Mouse (Mus musculus) ES-Bruce4 (cell line): Measurements from ENCODE around the gene Cnot6.

Experiments used
- CTCF ChIP-seq: IDR thresholded peaks from one replicate; pipeline ENCODE4 v1.8.1; 2011; ENCODE audit warnings: low read depth, low read length
- EP300 ChIP-seq: IDR thresholded peaks from 2 replicates; pipeline ENCODE4 v1.6.1; 2011; ENCODE audit warnings: low read depth, low read length; ENCODE audit not compliant: insufficient read depth
- POLR2A ChIP-seq: IDR thresholded peaks from one replicate; pipeline ENCODE4 v1.8.1; 2011; ENCODE audit warnings: low read length; ENCODE audit not compliant: insufficient read depth

DNA sequence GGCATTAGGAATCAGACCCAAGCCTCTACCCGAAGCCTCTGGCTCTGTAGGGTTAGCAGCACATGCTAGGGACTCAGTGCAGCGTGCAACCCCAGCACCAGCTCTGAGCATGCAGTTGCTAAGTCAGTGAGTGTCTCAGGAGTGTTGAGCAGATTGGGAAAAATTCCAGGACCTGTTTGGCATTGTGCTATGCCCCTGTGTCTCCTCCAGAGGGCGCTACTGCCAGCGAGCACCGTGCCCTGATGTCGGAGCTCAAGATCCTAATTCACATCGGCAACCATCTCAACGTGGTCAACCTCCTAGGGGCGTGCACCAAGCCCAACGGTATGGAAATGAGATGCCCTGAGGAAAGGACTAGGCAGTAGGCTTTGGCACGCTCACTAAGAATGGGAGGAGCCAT, 76.1 kb downstream of the Cnot6 start:
- TF ChIP-seq CTCF (peak; percentile 99), POLR2A (no peak), EP300 (no peak)
